8 mouse cellular contexts compared by ENCODE assay signal in the genomic region with DNA sequence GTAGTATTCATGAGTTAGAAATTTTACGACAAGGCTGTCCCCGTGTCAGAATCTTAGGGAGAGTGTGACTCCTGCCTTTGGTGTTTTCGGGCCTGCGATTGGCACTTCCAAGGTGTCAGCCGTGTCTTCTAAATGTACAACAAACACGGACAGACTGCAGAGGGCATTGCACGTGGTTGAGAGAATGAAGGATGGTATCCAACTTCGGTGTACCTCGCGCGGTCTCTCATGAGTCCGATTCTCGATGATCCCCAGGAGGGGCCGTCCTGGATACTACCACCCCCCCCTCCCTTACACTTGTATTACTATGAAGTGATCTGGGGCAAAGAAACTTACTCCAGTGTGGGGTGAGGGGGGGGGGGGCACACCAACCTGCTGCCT. TPM values are rescaled to one million over a fixed set of nuclear protein-coding genes. Genes with fewer than 3 reads are reported as not detected.
DNase-seq lines count a peak whose midpoint lies in the region; ATAC-seq and TF ChIP-seq lines count a peak whose summit lies in the region.

No protein-coding gene starts in this region.

- peak; percentile 29 for DNase-seq in kidney, adult 18-20 months
- DNase-seq in kidney, adult 9 months = no peak
- DNase-seq in MEL (ENCODE audit: low read depth, low spot score) = no peak
- no peak for DNase-seq in forebrain, embryonic 11.5 days (ENCODE audit: low spot score)
- peak; percentile 20 for DNase-seq in kidney, adult 2 months
- DNase-seq in midbrain, embryonic 14.5 days = peak; percentile 55
- no peak for DNase-seq in gastrocnemius, postnatal 25 days
- no peak for DNase-seq in spleen, adult 12 weeks (ENCODE audit: low spot score)

- WGBS in forebrain, embryonic 11.5 days = 10% methylated on average over 14 of the region's 14 CpGs
- WGBS in kidney, adult 2 months = 2% methylated on average over 14 of the region's 14 CpGs
- 8% methylated on average over 14 of the region's 14 CpGs for WGBS in midbrain, embryonic 14.5 days

- TF ChIP-seq EP300 in MEL (IDR thresholded peaks at IDR 0.05; ENCODE audit: low read depth in 1 of 2, low read length in 2 of 2) = no peak

- TF ChIP-seq RAD21 in MEL (IDR thresholded peaks at IDR 0.05; ENCODE audit: low read depth, low read length) = no peak

- ATAC-seq in forebrain, embryonic 11.5 days (replicated peaks; ENCODE audit: low FRiP score) = peak; percentile 67
- peak; percentile 51 for ATAC-seq in midbrain, embryonic 14.5 days (ENCODE audit: low FRiP score, low TSS enrichment)

- TF ChIP-seq POLR2A in MEL (IDR thresholded peaks at IDR 0.05; ENCODE audit: control insufficient read depth in 1 of 2, insufficient read depth in 1 of 2, low read depth in 1 of 2, low read length in 2 of 2, poor library complexity in 1 of 2) = no peak
- TF ChIP-seq POLR2A in kidney, adult 2 months (IDR thresholded peaks at IDR 0.05; ENCODE audit: low read depth, low read length) = no peak

- H3K27me3 ChIP-seq in MEL (ENCODE audit: control insufficient read depth in 1 of 2, insufficient read depth in 2 of 2, low read length in 2 of 2) = no peaks in the 10 kb centered on the region
- no peaks in the 10 kb centered on the region for H3K27me3 ChIP-seq in forebrain, embryonic 11.5 days (ENCODE audit: control insufficient read depth, insufficient read depth, low read length)
- H3K27me3 ChIP-seq in kidney, adult 2 months (replicated peaks; ENCODE audit: control insufficient read depth, insufficient read depth, low read length) = no peaks in the 10 kb centered on the region
- no peaks in the 10 kb centered on the region for H3K27me3 ChIP-seq in midbrain, embryonic 14.5 days (ENCODE audit: control insufficient read depth, insufficient read depth, low read length)

- H3K27ac ChIP-seq in MEL (ENCODE audit: control insufficient read depth, low read depth, low read length) = peak overlapping the region; percentile 75
- H3K27ac ChIP-seq in forebrain, embryonic 11.5 days (ENCODE audit: low read depth, low read length) = no peak overlapping the region
- peak overlapping the region; percentile 57 for H3K27ac ChIP-seq in kidney, adult 2 months (ENCODE audit: insufficient read depth, low read depth, low read length)
- H3K27ac ChIP-seq in midbrain, embryonic 14.5 days (replicated peaks; ENCODE audit: low read depth, low read length) = no peak overlapping the region

- no peaks in the 10 kb centered on the region for H3K9me3 ChIP-seq in MEL (replicated peaks; ENCODE audit: insufficient read depth, low read length)
- H3K9me3 ChIP-seq in forebrain, embryonic 11.5 days (ENCODE audit: control insufficient read depth, low read length) = no peaks in the 10 kb centered on the region
- no peaks in the 10 kb centered on the region for H3K9me3 ChIP-seq in midbrain, embryonic 14.5 days (ENCODE audit: control insufficient read depth, low read length)

- H3K4me3 ChIP-seq in MEL (ENCODE audit: control insufficient read depth in 1 of 2, insufficient read depth in 1 of 2, low read depth in 2 of 2, low read length in 2 of 2) = peak overlapping the region; percentile 77 to 78
- peak overlapping the region; percentile 58 for H3K4me3 ChIP-seq in forebrain, embryonic 11.5 days (ENCODE audit: low read depth, low read length)
- H3K4me3 ChIP-seq in kidney, adult 2 months (ENCODE audit: insufficient read depth, low read depth, low read length) = peak overlapping the region; percentile 76
- H3K4me3 ChIP-seq in midbrain, embryonic 14.5 days (replicated peaks; ENCODE audit: low read depth, low read length) = peak overlapping the region; percentile 69

- peaks cover 7 to 19% of the 10 kb centered on the region in 2 experiments for H3K4me1 ChIP-seq in MEL (ENCODE audit: control insufficient read depth in 1 of 2, insufficient read depth in 2 of 2, low read length in 2 of 2)
- peaks cover 7% of the 10 kb centered on the region; the same call in 1 of the 2 replicates for H3K4me1 ChIP-seq in forebrain, embryonic 11.5 days (replicated peaks; ENCODE audit: control insufficient read depth, insufficient read depth, low read length)
- H3K4me1 ChIP-seq in kidney, adult 2 months (ENCODE audit: control insufficient read depth, insufficient read depth, low read length) = peaks cover 24% of the 10 kb centered on the region; the same call in 1 of the 2 replicates
- 0 out of 2 replicates have a peak, but pooled peaks cover 5% of the 10 kb centered on the region for H3K4me1 ChIP-seq in midbrain, embryonic 14.5 days (ENCODE audit: control insufficient read depth, insufficient read depth, low read length)

- peak overlapping the region; percentile 87 for H3K9ac ChIP-seq in MEL (ENCODE audit: control insufficient read depth, low read depth, low read length, poor library complexity, severe bottlenecking)
- peak overlapping the region; percentile 81 for H3K9ac ChIP-seq in forebrain, embryonic 11.5 days (ENCODE audit: low read length)
- H3K9ac ChIP-seq in midbrain, embryonic 14.5 days (replicated peaks; ENCODE audit: low read length) = peak overlapping the region; percentile 83

- peaks cover 2 to 24% of the 10 kb centered on the region in 2 experiments for H3K36me3 ChIP-seq in MEL (ENCODE audit: control insufficient read depth in 1 of 2, insufficient read depth in 2 of 2, low read length in 2 of 2)
- no peaks in the 10 kb centered on the region for H3K36me3 ChIP-seq in forebrain, embryonic 11.5 days (ENCODE audit: control insufficient read depth, insufficient read depth, low read length)
- H3K36me3 ChIP-seq in kidney, adult 2 months (ENCODE audit: control insufficient read depth, insufficient read depth, low read length) = no peaks in the 10 kb centered on the region
- H3K36me3 ChIP-seq in midbrain, embryonic 14.5 days (ENCODE audit: control insufficient read depth, insufficient read depth, low read length) = peaks cover 8% of the 10 kb centered on the region

- H3K79me2 ChIP-seq in MEL (ENCODE audit: control insufficient read depth, insufficient read depth, low read length, poor library complexity) = peaks cover 53% of the 10 kb centered on the region

- no peak for TF ChIP-seq CTCF in MEL (IDR thresholded peaks at IDR 0.05 in 2 of 3, conservative IDR thresholded peaks at IDR 0.05 in 1 of 3; ENCODE audit: control insufficient read depth in 1 of 3, insufficient read depth in 1 of 3, low read depth in 2 of 3, low read length in 3 of 3, poor library complexity in 1 of 3, severe bottlenecking in 1 of 3)
- no peak for TF ChIP-seq CTCF in kidney, adult 2 months (conservative IDR thresholded peaks at IDR 0.05; ENCODE audit: insufficient read depth, insufficient read length, low read depth, low read length)

- peak overlapping the region; percentile 86 for H3K4me2 ChIP-seq in forebrain, embryonic 11.5 days (ENCODE audit: low read depth, low read length, severe bottlenecking)
- peak overlapping the region; percentile 93 for H3K4me2 ChIP-seq in midbrain, embryonic 14.5 days (ENCODE audit: low read length)

TF ChIP-seq in MEL, 35 proteins besides CTCF, POLR2A, EP300 and RAD21:
- no peak for TF ChIP-seq TAL1 (IDR thresholded peaks at IDR 0.05; ENCODE audit: low read length)
- TF ChIP-seq ETS1 (IDR thresholded peaks at IDR 0.05; ENCODE audit: low read depth, low read length) = 0 out of 2 replicates have a peak, but pooled peaks have one; percentile 4
- peak; percentile 93 for TF ChIP-seq MYC (IDR thresholded peaks at IDR 0.05; ENCODE audit: low read depth, low read length)
- no peak; the same call in 1 of the 2 replicates for TF ChIP-seq HCFC1 (IDR thresholded peaks at IDR 0.05; ENCODE audit: low read depth, low read length)
- peak; percentile 79; the same call in 1 of the 2 replicates for TF ChIP-seq MAX (IDR thresholded peaks at IDR 0.05; ENCODE audit: low read length)
- TF ChIP-seq MXI1 (IDR thresholded peaks at IDR 0.05; ENCODE audit: low read depth, low read length) = peak; percentile 92
- no peak for TF ChIP-seq RCOR1 (IDR thresholded peaks at IDR 0.05; ENCODE audit: low read depth, low read length)
- no peak for TF ChIP-seq ELF1 (IDR thresholded peaks at IDR 0.05; ENCODE audit: low read depth, low read length)
- TF ChIP-seq ZKSCAN1 (IDR thresholded peaks at IDR 0.05; ENCODE audit: low read depth, low read length) = no peak
- no peak; the same call in 1 of the 2 replicates for TF ChIP-seq NELFE (IDR thresholded peaks at IDR 0.05; ENCODE audit: low read depth, low read length)
- TF ChIP-seq JUND (IDR thresholded peaks at IDR 0.05; ENCODE audit: low read depth, low read length) = no peak
- TF ChIP-seq GABPA (IDR thresholded peaks at IDR 0.05; ENCODE audit: low read depth, low read length) = no peak
- no peak for TF ChIP-seq SMC3 (IDR thresholded peaks at IDR 0.05; ENCODE audit: low read depth, low read length)
- TF ChIP-seq SIN3A (IDR thresholded peaks at IDR 0.05; ENCODE audit: low read length) = peak; percentile 60
- TF ChIP-seq KAT2A (conservative IDR thresholded peaks at IDR 0.05; ENCODE audit: low read depth, low read length) = no peak

RNA-seq across cellular contexts. Expression of gene Bag2, which starts 0.6 kb away (rescaled TPM):
- 61.7 and 74.2 TPM in 2 replicates for total RNA-seq in MEL (2012; rRNA removed)
- polyA plus RNA-seq in MEL (2012; ENCODE audit: insufficient read depth in 1 of 2, insufficient read length in 2 of 2, low read depth in 1 of 2, low replicate concordance in 2 of 2, missing spikeins in 1 of 2) = 10 to 100 TPM in 1 of 2 experiments, not detected in 1; 88.8 TPM
- polyA plus RNA-seq in forebrain, embryonic 11.5 days (2014; fragmentation: Nextera tagmentation; extraction: Ambion mirVana) = 33.9 and 34.0 TPM in 2 replicates
- polyA plus RNA-seq in kidney, adult 2 months (2012; rRNA removed) = 18.0 and 22.0 TPM in 2 replicates
- 19.8 and 22.2 TPM in 2 replicates for polyA plus RNA-seq in midbrain, embryonic 14.5 days (2014; fragmentation: Nextera tagmentation; extraction: Ambion mirVana)
- total RNA-seq in gastrocnemius, postnatal 25 days (2021) = 10 to 100 TPM; 15.1 to 18.4 TPM

RNA-seq across cellular contexts. Expression of gene Rab23, which starts 37.3 kb away (rescaled TPM):
- 3.2 and 4.0 TPM in 2 replicates for total RNA-seq in MEL (2012; rRNA removed)
- polyA plus RNA-seq in MEL (2012; ENCODE audit: insufficient read depth in 1 of 2, insufficient read length in 2 of 2, low read depth in 1 of 2, low replicate concordance in 2 of 2, missing spikeins in 1 of 2) = 1 to 10 TPM in 1 of 2 experiments, not detected in 1; 9.9 TPM
- 27.4 and 30.2 TPM in 2 replicates for polyA plus RNA-seq in forebrain, embryonic 11.5 days (2014; fragmentation: Nextera tagmentation; extraction: Ambion mirVana)
- polyA plus RNA-seq in kidney, adult 2 months (2012; rRNA removed) = 7.3 and 7.5 TPM in 2 replicates
- 24.6 and 29.9 TPM in 2 replicates for polyA plus RNA-seq in midbrain, embryonic 14.5 days (2014; fragmentation: Nextera tagmentation; extraction: Ambion mirVana)
- 1 to 10 TPM; 4.9 to 8.3 TPM for total RNA-seq in gastrocnemius, postnatal 25 days (2021)

RNA-seq across cellular contexts. Expression of gene Zfp451, which starts 57.4 kb away (rescaled TPM):
- 15.8 and 17.9 TPM in 2 replicates for total RNA-seq in MEL (2012; rRNA removed)
- polyA plus RNA-seq in MEL (2012; ENCODE audit: insufficient read depth in 1 of 2, insufficient read length in 2 of 2, low read depth in 1 of 2, low replicate concordance in 2 of 2, missing spikeins in 1 of 2) = 100 to 1,000 TPM in 1 of 2 experiments, 10 to 100 TPM in 1; 20.6 to 281 TPM
- 41.9 and 48.5 TPM in 2 replicates for polyA plus RNA-seq in forebrain, embryonic 11.5 days (2014; fragmentation: Nextera tagmentation; extraction: Ambion mirVana)
- 4.1 and 5.0 TPM in 2 replicates for polyA plus RNA-seq in kidney, adult 2 months (2012; rRNA removed)
- polyA plus RNA-seq in midbrain, embryonic 14.5 days (2014; fragmentation: Nextera tagmentation; extraction: Ambion mirVana) = 58.2 and 70.6 TPM in 2 replicates
- 10 to 100 TPM in 1 of 2 experiments, 1 to 10 TPM in 1; 7.8 to 10.5 TPM for total RNA-seq in gastrocnemius, postnatal 25 days (2021)

Comparison
In these comparisons a context has a peak if more than half of its experiments do, and no peak if none do; other contexts are left out.
1. DNase-seq: peak in kidney, adult 18-20 months (single experiment), kidney, adult 2 months (single experiment) and midbrain, embryonic 14.5 days (single experiment); none in kidney, adult 9 months (single experiment), MEL (single experiment), forebrain, embryonic 11.5 days (single experiment), gastrocnemius, postnatal 25 days (single experiment) and spleen, adult 12 weeks (single experiment).
2. H3K27ac ChIP-seq: peak in MEL (single experiment) and kidney, adult 2 months (single experiment); none in forebrain, embryonic 11.5 days (single experiment) and midbrain, embryonic 14.5 days (single experiment).
3. Peak in every context shown above with its lines, with median percentiles within 50 percentile points of each other: H3K4me3 ChIP-seq and H3K9ac ChIP-seq.